Mouse (Mus musculus) spleen, adult 2 months (tissue): ENCODE measurements around the gene Nampt.

ENCODE experiments used
- CTCF ChIP-seq: fragments of 200-500 bp; IDR thresholded peaks from 2 replicates; pipeline ENCODE4 v1.5.1; 2011; ENCODE audit warnings: mild to moderate bottlenecking, inconsistent platforms; ENCODE audit not compliant: insufficient read depth, insufficient read length, insufficient replicate concordance; ENCODE audit errors: extremely low read depth
- POLR2A ChIP-seq: fragments of 200-500 bp; IDR thresholded peaks from 2 replicates; pipeline ENCODE4 v1.6.1; 2011; ENCODE audit warnings: low read depth, low read length, inconsistent platforms

GRCm38 (mm10) chr12:32835235-32835634, 15.9 kb downstream of the Nampt start:
- TF ChIP-seq CTCF (no peak), POLR2A (no peak)
